Mouse (Mus musculus): ENCODE data around the gene D10Jhu81e. TPM values are rescaled to one million over a fixed set of nuclear protein-coding genes. Genes with fewer than 3 reads are reported as not detected.
A peak's percentile ranks its signal among the peaks of the same experiment; 100 is the strongest.
"Not testable (repeated sequence)": the region's sequence is repeated elsewhere in the genome, so short reads cannot be mapped to it uniquely, and the experiment has no call there.

The D10Jhu81e gene
- 100 to 1,000 TPM; 225 to 235 TPM for total RNA-seq (2021)
- long read RNA-seq, experiment 1, transcript D10Jhu81e-201 (7 exons, 1,378 nt): major isoform, 8 of 13 reads
- long read RNA-seq, experiment 1, partial matches to known transcripts: 2 of 13 reads
- long read RNA-seq, experiment 1, other reads (novel, unspliced or antisense): 3 of 13 reads
- long read RNA-seq, experiment 2, transcript D10Jhu81e-201 (7 exons, 1,378 nt): major isoform, 15 of 27 reads
- long read RNA-seq, experiment 2, partial matches to known transcripts: 3 of 27 reads
- long read RNA-seq, experiment 2, other reads (novel, unspliced or antisense): 9 of 27 reads

DNA sequence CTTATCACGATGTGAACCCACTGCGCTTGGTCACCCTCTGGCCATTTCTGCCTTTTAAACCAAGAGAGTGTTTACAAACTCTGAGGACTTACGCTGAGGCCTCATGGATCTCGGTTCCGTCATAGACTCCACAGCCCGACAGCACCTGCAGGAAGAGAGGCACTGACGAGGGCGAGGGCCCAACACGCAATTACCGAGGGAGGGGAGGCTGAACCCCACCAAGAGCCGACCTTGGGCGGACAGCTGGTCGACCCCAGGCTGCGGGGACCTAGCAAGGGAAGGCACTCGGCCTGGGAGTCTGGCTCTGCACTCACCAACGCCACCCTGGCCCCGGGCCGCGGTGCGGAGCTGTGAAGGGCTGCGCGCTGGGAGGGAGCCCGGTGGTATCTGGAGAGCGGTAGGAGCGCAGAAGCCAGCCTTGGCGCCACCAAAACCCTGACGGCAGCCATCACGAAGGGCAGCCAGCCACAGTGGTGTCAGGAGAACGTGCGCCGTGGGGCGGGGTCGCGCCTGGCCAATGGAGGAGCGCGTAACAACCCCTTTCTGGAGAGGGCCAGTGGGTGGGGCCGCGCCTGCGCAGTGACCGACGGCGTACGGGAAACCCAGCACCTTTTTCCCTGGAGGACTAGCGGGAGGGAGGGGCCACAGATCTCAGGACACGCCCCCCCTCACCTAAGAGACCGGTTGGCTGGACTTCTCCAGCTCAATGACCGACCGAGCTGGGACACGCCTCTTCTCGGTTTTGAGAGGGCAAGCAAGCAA, at the start of gene D10Jhu81e:
Gene D10Jhu81e (minus strand): TSS at position 502 of the 762 bp plus-strand sequence.
- peak; percentile 99 for DNase-seq

DNA sequence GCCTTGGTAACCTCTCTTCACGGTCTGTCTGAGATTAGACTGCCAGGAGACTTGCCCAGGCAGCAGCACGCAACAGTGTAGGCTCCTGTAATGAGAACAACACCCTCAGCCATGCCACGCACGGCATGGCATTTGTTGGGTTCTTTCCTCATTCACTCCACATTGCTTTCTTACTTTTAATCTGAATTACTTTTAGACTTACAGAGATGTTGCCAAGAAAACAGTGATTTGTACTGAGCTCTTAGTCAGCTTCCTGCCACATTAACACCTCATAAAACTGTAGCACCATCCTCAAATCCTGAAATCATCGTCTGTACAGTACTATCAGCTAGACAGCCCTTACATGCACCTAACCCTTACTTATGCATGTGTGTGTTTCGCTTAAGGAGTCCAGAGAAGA, 49.0 kb upstream of the D10Jhu81e start:
- no peak for DNase-seq

DNA sequence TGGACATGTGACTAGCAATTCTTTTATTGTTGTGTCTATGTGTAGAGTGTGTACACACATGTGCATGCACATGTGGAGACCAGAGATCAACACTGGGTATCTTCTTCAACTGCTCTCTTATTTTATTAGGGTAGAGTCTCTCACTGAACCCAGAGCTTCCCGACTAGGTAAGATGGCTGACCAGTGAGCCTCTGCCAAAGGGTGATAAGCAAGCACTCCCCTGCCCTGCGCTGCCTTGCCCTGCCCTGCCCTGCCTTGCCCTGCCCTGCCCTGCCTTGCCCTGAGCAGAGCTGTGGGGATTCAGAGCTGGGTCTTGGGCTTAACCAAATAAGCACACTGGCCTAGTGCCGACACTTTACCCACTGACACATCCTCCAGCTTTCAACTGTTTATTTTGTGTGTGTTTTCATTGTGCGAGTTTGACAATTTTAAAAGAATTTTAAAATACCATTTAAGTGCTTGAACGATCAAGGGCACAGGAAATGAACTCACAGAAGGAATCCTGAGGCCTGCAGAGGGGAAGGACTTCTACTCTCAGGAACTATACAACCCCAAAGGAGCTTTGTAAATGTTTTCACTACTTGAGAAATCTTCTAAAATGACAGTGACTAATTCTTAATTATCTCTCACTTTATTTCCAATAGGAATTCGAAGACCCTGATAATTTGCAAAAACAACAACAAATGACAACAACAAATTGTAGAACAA, 46.9 kb upstream of the D10Jhu81e start:
- no peak for DNase-seq

DNA sequence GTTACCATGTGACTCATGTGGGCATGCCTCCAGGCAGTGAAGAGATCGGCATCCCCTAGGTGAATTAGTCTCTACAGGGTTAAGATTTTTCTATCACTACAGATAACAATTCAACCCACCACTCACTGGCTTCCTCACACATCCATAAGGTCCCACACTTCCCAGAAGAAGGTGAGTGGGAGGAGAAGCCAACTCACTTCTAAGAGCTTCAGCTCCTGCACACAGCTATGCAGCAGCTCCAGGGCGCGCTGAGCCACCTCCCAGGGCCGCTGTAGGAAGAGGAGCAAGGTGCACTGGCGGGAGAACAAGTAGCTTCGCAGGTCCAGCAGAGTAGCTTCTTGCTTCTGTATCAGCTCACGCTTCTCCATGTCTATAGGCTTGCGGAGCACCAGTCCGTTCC, 44.8 kb upstream of the D10Jhu81e start:
- DNase-seq: no peak

DNA sequence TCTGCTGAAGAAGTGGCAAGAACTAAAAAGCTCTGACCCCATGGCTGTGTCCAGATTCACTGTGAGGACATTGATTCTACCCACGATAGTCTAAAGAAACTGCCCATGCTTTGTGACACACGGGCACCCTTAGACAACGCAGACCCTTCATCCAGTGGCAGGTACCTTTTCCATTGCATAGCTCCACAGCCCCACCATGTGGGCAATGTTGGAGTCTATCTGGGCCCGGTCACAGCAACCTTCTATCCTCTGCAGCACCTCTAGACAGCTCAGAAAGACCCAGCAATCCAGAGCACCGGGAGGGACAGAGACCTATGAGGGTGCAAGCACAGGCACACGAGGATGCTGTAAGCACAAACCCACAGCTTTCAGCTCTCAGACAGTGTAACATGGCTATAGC, 41.7 kb upstream of the D10Jhu81e start:
- DNase-seq: no peak

GRCm38 (mm10) chr10:78201182-78201581, 31.6 kb upstream of the D10Jhu81e start:
- no peak for DNase-seq

GRCm38 (mm10) chr10:78192933-78193332, 23.4 kb upstream of the D10Jhu81e start:
- no peak for DNase-seq

DNA sequence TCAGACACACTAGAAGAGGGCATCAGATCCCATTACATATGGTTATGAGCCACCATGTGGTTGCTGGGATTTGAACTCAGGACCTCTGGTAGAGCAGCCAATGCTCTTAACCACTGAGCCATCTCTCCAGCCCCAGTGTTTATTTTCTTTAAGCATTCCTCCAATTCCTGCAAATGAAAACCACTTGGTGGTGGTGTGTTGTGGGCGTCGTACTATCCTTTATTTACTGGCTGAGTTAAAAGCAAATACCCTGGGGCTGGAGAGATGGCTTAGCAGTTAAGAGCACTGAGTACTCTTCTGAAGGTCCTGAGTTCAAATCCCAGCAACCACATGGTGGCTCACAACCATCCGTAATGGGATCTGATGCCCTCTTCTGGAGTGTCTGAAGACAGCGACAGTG, 16.5 kb upstream of the D10Jhu81e start:
- DNase-seq: not testable (repeated sequence)

DNA sequence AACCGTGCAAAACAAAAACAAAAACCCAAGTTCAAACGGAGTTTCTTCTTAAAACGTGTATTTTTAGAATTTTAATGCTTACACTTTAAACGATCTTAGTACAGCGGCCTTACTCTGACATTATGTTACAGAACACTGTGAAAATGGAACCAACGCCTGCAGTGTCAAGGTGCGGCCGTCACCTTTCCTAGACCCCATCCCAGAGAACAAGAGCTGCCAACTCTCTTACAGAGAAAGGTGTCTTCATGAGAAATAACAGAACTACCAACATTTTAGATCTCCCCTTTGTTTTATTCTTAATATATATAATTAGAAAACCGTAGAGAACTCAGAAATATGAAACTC, 15.8 kb upstream of the D10Jhu81e start:
- no peak for DNase-seq

- DNase-seq: peak; percentile 87
Observed at GRCm38 (mm10) chr10:78184531-78185380, 15.2 kb upstream of the D10Jhu81e start, which contains the start of gene Pwp2. Gene Pwp2, minus strand, starts transcription at chr10:78185149.

GRCm38 (mm10) chr10:78183577-78183976, 14.0 kb upstream of the D10Jhu81e start:
- no peak for DNase-seq

- no peak for DNase-seq
Observed at GRCm38 (mm10) chr10:78182321-78182720, 12.7 kb upstream of the D10Jhu81e start.

DNA sequence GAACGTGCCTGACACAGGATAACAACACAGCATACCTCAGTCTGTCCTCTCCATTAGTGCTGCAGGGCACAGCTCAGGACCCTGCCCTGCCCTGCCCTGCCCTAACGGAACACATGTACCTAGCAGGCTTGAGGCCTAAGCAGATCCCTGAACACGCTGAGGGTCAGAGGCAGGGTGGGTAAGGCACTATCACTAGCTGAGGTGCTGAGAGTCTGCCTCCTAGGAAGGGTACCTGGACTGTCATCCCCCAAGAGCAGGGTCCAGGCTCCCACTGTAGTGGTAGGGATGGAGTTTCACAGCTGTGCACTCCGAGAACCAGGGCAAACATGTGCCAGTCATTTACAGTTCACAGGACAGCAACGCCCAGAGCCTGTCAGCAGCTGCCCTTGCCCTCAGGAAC, 4.9 kb upstream of the D10Jhu81e start:
- no peak for DNase-seq

GRCm38 (mm10) chr10:78171581-78171980, 2.0 kb upstream of the D10Jhu81e start:
- DNase-seq: no peak

DNA sequence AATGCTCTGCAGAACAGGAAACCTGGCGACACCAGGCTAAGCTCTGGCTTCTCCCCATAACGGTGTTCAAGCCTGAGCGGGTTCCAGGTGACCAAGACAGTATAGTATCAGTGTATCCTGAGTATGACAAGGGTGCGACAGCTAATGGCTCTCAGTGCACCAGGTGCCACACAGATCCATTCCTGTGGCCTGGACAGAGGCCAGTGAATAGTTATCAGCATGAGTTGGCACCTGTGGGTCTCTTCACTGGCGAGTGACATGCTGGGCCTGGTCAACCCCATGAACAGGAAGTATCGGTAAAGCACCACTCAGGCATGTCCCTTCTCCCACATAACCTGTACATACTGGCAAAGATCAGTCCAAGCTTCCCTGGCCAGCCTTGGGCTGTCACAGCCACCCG, 1.5 kb upstream of the D10Jhu81e start:
- no peak for DNase-seq

GRCm38 (mm10) chr10:78170445-78170844, 863 bp upstream of the D10Jhu81e start:
- no peak for DNase-seq

- DNase-seq: no peak
Observed at GRCm38 (mm10) chr10:78168792-78169191, 790 bp downstream of the D10Jhu81e start.

DNA sequence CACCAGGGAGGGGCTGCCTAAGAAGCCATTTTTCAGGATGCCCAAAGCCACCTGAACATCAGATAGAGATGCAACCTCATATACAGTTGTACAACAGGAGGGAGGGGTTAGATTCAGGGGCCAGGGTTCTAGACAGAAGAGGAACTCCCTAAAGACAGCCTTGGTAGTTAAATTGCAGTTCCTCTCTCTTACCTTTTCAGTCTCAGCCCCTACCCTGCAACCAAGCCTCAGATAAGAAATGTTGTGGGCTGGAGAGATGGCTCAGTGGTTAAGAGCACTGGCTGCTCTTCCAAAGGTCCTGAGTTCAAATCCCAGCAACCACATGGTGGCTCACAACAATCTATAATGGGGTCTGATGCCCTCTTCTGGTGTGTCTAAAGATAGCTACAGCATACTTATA, 1.8 kb downstream of the D10Jhu81e start:
- DNase-seq: no peak

DNA sequence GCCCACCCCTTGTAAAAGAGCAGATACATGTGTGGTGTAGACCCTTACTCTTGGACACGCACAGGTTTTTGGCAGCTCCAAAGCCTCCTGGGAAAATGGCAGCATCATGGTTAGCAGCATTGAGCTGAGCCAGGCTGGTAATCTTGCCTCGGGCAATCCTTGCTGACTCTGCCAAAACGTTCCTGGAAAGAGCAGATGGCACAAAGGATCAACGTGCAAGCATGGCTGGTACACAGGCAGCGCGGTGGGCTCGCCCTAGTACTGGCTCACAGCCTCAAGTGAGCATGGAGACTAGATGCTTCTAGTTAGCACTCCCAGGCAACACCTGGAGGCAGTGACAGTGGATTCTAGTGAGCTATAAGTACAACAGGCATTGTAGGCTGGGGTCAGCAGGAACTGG, 2.2 kb downstream of the D10Jhu81e start:
- no peak for DNase-seq

- DNase-seq: no peak
Observed at GRCm38 (mm10) chr10:78165256-78166005, 4.2 kb downstream of the D10Jhu81e start.

- no peak for DNase-seq
Observed at GRCm38 (mm10) chr10:78164786-78165185, 4.8 kb downstream of the D10Jhu81e start.
